Mouse (Mus musculus) ovary, adult 18-20 months (tissue): ENCODE measurements at regions not wholly inside any gene's neighbourhood (a gene's known extent, or its start where the extent isn't known, plus 50 kb on each side); places are given as distances from the start of the nearest gene placed in this dataset.
A peak's percentile ranks its signal among the peaks of the same experiment; 100 is the strongest.

Experiments used
- DNase-seq: peaks from one replicate; pipeline ENCODE4 v3.0.0; 2022; ENCODE audit warnings: low spot score, mixed read lengths

DNA sequence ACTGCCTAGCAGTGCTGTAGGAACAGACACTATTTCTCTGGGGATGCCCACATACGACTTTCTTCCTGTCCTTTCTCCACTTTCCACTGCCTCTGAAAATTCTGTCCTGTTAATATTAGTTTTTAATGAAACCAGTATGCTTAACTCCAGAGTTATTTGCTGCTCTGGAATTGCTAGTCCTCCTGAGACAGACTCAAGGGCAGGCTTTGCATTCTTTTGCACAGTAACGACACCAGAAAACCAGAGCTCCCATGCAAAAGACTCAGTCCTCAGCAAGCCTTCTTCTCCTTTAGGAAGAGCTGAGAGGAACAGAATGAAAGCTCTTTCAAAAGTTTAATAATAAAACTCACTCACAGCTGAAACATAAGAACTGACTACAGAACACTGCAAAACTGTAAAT, 92.3 kb upstream of the Dab2 start:
- DNase-seq, result no peak

DNA sequence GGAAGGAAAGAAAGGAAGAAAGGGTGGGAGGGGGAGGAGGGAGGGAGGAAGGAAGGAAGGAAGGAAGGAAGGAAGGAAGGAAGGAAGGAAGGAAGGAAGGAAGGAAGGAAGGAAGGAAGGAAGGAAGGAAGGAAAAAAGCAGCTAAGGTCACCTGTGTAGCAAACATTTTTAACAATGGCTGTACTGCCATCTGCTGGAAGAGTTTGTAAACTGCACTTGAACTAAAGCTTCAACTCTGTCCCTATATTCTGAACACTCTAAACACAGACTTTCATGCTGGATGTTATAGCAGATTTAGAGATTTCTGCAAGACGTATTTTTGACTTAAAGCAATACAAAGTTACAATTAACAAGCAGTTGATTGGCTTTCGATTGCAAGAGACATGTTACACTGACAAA, 90.3 kb upstream of the Dab2 start:
- no peak for DNase-seq

DNA sequence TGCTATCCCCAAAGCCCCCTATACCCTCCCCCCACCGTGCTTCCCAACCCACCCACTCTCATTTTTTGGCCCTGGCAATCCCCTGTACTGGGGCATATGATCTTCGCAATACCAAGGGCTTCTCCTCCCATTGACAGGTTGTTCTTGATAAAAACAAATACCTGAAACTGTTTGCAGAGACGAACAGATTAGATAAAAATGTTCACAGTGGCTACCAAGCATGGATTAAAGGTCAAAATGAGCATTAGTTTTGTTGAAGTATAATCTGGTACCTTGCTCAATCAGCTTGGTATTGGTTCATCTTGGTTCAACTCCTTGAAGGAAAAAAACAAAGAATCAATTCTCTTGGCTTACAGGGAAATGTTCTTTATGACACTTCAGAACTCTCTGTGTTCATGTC, 81.5 kb upstream of the Dab2 start:
- no peak for DNase-seq

DNA sequence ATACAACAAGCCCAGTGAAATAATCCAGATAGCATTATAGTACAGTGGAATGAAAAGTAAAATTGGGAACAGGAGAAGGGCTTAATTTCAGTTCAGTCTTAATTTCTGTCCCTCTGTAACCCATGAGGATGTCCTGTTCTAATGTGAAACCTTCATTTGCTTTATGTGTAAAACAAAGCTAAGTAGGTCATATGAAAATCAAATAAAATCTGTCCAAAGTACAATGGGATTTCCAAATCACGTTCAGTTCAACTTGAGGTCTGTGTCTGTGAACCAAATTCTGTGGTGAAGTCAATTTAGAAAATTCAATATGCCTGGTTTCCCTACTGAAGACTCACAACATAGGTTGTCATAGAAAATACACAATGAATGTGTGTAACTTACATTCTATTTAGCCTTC, 74.4 kb upstream of the Dab2 start:
- no peak for DNase-seq

DNA sequence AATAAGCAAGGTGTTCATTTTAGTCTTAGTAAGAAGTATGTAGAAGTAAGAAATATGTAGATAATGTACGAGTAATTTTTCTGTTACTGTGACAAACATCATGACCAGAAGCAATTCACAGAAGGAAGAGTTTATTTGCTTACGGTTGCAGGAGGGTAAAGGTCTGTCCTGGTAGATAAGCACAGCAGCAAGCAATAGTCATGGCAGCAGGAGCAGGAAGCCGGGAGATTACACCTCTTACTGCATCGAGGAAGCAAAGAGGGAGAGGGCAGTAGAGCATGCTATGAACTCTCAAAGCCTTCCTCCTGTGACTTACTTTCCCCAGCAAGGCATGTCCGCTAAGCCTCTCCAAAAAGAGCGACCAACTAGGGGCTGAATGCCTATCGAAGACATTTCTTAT, 69.0 kb upstream of the Dab2 start:
- DNase-seq, result no peak

DNA sequence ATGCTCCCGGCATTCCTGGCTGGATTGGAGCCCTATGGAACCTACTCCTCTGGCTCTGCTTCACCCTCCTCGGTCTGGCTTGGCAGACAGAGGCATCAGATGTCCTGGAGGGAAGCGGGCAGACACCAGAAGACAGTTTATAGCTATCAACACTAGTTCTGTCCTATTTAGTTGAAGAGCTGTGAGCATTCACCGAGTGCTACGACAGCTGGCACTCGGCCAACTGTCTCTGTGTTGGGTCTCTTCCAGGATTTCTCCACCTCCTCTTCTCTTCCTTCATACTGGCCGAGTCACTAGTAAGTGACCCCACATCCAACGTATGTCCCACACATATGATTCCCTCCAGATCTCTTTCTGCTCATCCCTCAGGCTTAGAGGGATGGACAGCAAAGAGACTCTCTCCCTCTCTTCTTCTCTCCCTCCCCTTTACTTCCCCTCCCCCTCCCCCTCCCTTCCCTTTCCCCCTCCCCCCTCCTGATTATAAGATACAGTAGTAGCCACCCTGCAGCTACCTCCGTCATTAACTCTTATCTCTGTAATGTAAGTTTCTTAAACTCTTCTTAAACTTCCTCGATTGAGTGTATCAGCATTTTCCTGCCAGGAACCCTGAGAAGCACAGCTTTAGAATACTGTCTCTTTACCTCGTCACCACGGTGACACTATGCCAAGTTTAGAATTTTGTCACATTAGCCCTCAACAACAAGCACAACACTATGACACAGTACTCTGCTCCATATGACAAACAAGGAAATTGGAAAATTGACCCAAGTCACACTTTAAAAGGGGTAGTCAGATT, 68.1 kb upstream of the Dab2 start:
- DNase-seq, result no peak

DNA sequence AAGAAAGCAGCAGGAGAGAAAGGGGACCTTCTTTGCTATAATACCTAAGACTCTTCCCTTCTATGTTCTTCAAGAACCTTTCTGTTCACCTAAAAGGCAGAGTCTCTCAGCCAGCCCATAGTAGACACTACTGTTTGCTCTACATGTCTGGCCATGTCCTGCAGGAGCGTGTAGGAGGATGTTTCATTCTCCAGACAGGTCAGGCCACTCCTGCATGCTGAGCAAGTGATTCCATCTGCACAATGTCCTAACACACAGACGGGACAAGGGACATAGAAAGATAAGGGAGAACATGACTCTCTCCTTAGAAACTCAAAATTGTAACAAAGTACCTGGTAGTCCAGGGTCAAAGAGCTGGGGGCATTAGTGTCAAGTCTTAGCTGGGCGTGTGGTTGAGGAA, 66.0 kb upstream of the Dab2 start:
- DNase-seq, result no peak

DNA sequence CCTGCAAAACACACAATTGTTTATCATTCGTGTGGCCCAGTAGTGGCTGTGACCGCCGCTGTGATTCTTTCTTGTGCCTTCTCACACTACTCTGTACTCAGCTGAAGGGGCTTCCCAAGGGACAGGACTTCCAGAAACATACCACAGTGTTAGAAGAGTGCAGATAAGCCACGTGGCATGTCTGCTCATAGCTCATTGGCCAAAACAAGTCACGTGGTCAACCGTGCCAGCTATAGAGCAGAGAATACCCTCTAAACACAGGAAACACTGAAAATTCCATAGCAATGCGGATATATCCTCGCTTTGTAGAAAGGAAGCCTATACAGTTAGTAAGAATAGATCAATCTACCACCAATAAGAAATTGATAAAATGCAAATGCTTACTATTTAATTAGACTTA, 63.0 kb upstream of the Dab2 start:
- DNase-seq, result no peak

DNA sequence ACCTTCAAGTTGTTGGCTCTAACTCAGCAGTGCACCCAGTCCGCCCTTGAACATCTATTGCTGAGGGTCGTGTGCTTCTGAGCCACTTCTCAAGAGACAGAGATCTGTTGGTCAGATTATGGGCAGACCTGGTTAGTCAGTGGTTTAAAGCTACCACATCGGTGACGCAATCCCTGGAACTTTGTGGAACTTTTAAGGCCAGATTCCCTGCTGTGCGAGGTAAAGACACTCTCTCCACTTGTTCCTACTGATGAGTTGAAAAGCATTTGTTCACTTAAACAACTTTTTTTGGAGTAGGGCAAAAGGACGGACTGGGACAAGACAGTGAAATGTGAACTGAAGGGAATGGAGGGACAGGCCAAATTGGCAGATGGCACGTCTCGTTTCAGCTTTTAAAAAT, 61.9 kb upstream of the Dab2 start:
- no peak for DNase-seq

DNA sequence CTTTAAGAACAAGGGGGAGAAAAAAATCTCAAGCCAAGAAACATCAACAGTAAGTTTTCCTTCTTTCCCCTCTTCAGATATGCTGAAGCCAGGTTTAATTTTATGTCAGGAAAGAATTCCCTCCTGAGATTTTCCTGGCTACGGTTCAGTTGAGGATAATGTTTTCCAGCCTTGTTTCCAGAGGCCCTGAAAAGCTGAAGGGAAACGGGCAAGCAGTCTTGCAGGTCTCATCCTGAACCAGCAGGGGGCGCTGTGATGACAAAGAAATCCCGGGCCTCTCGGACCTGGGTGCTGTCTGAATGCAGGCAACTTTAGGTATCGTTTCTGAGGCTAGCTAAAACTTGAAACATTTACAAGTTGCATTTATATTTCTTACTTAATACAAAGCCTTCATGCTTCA, 61.5 kb upstream of the Dab2 start:
- peak; percentile 63 for DNase-seq

DNA sequence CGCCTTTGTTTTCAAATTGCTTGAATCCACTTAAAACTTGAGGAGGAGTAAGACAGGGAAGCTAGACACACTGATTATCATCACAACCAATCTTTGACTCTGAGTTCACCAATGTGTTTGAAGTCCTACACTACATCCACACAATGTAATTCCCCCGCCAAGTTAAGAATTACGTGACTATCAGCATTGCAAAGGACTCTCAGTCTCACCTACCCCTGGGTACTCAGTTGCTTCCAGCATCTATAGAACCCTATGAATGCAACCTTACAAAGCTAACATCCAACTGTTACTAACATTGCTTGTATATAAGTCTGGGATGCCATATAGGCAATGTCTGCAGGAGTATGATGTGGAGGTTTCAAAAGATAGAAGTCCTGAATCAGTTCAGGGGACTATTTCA, 60.8 kb upstream of the Dab2 start:
- DNase-seq, result no peak

DNA sequence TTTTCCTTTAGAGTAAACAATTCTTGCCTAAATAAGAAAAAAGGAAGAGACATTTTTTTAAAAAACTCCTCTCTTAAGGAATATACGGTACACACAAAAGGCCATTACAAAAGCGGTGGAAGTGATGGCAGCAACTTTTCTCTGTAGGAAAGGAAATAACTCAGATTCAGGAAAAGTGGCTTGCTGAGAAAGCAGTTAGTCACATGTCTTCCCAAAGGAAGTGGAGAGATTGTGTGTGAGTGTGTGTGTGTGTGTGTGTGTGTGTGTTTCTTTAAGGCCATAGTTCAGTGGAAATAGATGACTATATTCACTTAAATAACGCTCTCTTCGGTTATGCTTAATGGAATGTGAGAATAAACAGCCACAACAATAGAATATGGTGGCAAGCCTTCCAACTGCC, 57.5 kb upstream of the Dab2 start:
- DNase-seq, result no peak

DNA sequence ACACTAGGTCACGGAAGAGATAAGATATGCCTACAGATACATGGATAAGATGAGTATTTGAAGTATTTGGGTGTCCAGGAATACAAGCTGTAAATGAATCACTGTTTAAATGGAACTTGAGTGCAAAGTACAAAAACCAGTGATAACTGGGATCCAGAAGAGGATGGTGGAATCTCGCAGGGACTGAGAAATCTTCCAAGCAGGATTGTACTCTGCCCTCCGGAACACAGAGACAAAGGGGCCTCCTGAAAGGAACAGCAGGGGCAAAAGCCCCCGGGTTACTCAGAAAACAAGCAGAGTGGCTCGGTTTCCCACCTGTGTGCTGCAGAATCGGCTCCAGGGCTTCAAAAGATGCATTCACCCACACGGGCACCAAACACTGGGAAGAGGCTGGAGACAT, 55.2 kb upstream of the Dab2 start:
- no peak for DNase-seq

DNA sequence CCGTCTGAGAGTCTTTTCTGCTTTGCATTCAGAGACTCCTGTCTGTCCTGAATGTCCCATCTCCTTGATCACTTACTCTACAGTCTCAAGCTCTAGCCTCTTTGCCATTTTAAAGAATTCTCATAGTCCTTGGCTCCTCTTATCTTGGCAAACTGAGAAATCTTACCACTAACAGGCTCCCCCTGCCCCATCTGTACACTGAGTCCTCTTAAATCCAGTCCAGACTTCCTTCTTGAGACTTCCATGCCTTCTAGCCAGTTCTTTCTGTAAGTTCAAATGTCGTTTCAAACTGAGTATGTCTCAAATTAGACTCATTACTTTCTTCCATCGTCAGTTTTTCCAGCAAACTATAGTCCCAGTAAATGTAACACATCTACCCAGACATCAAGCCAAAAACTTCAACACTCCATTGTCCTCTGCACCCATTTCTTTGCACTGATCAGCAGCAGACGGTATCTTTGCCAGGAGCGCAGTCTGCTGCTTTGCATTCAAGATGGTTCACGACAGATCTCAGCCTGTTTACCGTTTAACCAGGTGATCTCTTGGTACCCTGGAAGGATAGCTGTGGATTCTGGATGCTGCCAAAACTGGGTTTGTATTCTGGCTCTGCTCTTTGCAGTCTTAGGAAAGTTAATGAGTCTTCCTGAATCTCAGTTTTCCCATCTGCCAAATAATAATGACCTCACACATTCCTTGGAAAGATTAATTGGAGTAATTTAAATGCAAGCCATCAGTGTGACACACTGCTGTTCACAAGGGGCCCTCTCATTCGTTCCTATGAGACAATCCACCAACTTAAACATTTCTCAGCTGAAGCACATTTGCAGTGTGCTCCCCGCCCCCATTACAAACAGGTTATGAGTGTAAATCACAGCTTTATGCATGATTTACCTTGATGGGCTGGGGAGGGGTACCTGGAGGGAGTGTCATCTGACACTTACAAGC, 53.4 kb upstream of the Dab2 start:
- no peak for DNase-seq

DNA sequence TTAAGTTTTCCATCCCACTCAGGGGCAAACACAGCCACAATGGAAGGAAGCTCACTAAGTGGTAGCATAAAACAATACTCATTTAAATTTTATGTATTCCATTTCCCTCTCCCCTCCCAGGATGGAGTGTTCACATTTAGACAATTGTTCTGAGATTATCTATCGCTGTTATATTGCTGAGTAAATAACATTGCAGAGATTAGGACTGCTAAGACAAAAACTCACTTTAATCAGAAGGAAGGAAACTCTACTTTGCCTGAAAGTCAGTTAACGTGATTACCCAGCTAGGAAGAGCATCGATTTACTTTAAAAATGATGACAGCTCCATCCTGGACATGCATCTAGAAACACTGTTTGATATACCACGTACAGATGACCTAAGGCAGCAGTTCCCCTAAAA, 51.1 kb upstream of the Dab2 start:
- no peak for DNase-seq
